Mouse (Mus musculus) lung, postnatal 0 days (tissue): ENCODE results near the gene Rhoa. TPM values are rescaled to one million over a fixed set of nuclear protein-coding genes. Genes with fewer than 3 reads are reported as not detected.
"Not testable (repeated sequence)": the region's sequence is repeated elsewhere in the genome, so short reads cannot be mapped to it uniquely, and the experiment has no call there.

Experiments
- ATAC-seq: fragments of 200-750 bp; cut with Nextera tagmentation; 2 replicates; pipeline ENCODE4 v1.8.0; 2017; ENCODE audit warnings: moderate library complexity
- DNase-seq: peaks from one replicate; pipeline ENCODE4 v3.0.0-alpha.2; 2016; ENCODE audit warnings: low spot score
- H3K27ac ChIP-seq: fragments of 300-500 bp; sonication (generic); 2 replicates; pipeline ENCODE4 v1.5.1; 2014; ENCODE audit warnings: antibody characterized with exemption, mild to moderate bottlenecking, low read length, mixed read lengths
- H3K27me3 ChIP-seq: fragments of 300-500 bp; sonication (generic); replicated peaks from 2 replicates; pipeline ENCODE4 v1.6.1; 2014; ENCODE audit warnings: low read length, mixed read lengths; ENCODE audit not compliant: insufficient read depth
- H3K36me3 ChIP-seq: fragments of 300-500 bp; sonication (generic); 2 replicates; pipeline ENCODE4 v1.6.1; 2014; ENCODE audit warnings: low read length, mixed read lengths; ENCODE audit not compliant: insufficient read depth
- H3K4me1 ChIP-seq: fragments of 300-500 bp; sonication (generic); 2 replicates; pipeline ENCODE4 v1.6.1; 2014; ENCODE audit warnings: antibody characterized with exemption, low read depth, low read length, mixed read lengths; ENCODE audit not compliant: insufficient read depth
- H3K4me2 ChIP-seq: fragments of 300-500 bp; sonication (generic); replicated peaks from 2 replicates; pipeline ENCODE4 v1.6.1; 2014; ENCODE audit warnings: low read depth, mild to moderate bottlenecking, low read length, moderate library complexity, mixed read lengths
- H3K4me3 ChIP-seq: fragments of 300-500 bp; sonication (generic); 2 replicates; pipeline ENCODE4 v1.5.1; 2014; ENCODE audit warnings: low read depth, low read length
- H3K9ac ChIP-seq: fragments of 300-500 bp; sonication (generic); replicated peaks from 2 replicates; pipeline ENCODE4 v1.6.1; 2014; ENCODE audit warnings: low read depth, mild to moderate bottlenecking
- H3K9me3 ChIP-seq: fragments of 300-500 bp; sonication (generic); 2 replicates; pipeline ENCODE4 v1.6.1; 2016; ENCODE audit warnings: low read length, mixed read lengths
- CTCF ChIP-seq: IDR thresholded peaks from 2 replicates; pipeline ENCODE4 v1.5.1; 2016; ENCODE audit warnings: antibody characterized with exemption, mild to moderate bottlenecking
- EP300 ChIP-seq: IDR thresholded peaks from 2 replicates; pipeline ENCODE4 v1.6.1; 2016; ENCODE audit warnings: antibody characterized with exemption, mild to moderate bottlenecking, control low read depth
- WGBS: fragments of 180-500 bp; shearing (Covaris S2); extraction: QIAGEN DNeasy Blood & Tissue Kit; methylation state at CpG from one replicate; pipeline ENCODE4 v1.1.7; 2014; 5-methylcytosine and 5-hydroxymethylcytosine counted together
- polyA plus RNA-seq: library from polyadenylated mRNA; unstranded; fragments of >200 nt; fragmentation: Nextera tagmentation; extraction: Ambion mirVana; gene quantifications from 2 replicates; pipeline ENCODE4 v1.2.1, GENCODE M21; 2015

Gene Rhoa
- polyA plus RNA-seq, 1 experiment from 2014 or later: 582 TPM

DNA sequence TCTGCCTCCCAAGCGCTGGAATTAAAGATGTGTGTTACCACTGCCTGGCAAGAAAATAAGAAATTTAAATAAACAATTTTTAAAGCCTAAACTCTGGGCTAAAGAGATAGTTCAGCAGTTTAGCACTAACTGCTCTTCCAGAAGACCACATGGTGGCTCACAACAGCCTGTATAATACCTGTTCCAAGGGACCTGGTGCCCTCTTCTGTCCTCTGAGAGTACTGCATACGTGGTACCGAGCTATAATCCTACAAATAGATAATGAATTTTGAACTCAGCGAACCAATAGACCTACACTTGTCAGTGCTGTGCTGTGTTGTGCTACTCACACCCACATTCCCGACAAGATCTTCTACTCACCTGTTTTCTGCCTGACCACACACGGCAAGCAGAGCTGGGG lies 21.5 kb upstream of the Rhoa start:
- 11% methylated on average over 6 of the region's 6 CpGs for WGBS
- H3K27me3 ChIP-seq: no peaks in the 10 kb centered on the region
- H3K9me3 ChIP-seq: no peaks in the 10 kb centered on the region
- no peaks in the 10 kb centered on the region for H3K36me3 ChIP-seq
- H3K4me1 ChIP-seq: peaks cover 4% of the 10 kb centered on the region; the same call in 1 of the 2 replicates
- DNase-seq (peak; percentile 87), ATAC-seq (peak; percentile 77)
- H3K4me3 ChIP-seq: no peak overlapping the region
- TF ChIP-seq EP300 (0 out of 2 replicates have a peak, but pooled peaks have one; percentile 21), CTCF (peak; percentile 97)
- H3K4me2 ChIP-seq: no peak overlapping the region
- H3K9ac ChIP-seq: no peak overlapping the region
- no peak overlapping the region for H3K27ac ChIP-seq

DNA sequence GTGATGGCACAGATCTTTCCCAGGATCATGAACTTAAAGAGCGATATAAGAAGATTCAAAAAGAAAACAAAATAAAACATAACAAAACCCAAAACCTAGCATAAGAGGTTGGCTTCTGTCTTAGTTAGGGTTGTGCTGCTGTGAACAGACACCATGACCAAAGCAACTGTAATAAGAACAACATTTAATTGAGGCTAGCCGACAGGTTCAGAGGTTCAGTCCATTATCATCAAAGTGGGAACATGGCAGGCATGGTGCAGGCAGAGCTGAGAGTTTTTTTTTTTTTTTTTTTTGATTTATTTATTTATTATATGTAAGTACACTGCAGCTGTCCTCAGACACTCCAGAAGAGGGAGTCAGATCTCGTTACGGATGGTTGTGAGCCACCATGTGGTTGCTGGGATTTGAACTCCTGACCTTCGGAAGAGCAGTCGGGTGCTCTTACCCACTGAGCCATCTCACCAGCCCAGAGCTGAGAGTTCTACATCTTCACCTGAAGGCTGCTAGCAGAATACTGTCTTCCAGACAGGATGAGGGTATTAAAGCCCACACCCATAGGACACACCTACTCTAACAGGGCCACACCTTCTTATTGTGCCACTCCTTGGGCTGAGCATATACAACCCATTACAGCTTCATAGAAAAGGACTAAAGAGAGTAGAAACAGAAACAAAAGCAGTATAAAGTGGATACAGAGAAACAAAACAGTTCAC lies 18.2 kb upstream of the Rhoa start:
- H3K9ac ChIP-seq, H3K9me3 ChIP-seq, H3K36me3 ChIP-seq, DNase-seq, H3K4me1 ChIP-seq, H3K4me3 ChIP-seq, H3K4me2 ChIP-seq, ATAC-seq, H3K27ac ChIP-seq, H3K27me3 ChIP-seq: not testable (repeated sequence)
- WGBS: 88% methylated on average over 4 of the region's 6 CpGs

DNA sequence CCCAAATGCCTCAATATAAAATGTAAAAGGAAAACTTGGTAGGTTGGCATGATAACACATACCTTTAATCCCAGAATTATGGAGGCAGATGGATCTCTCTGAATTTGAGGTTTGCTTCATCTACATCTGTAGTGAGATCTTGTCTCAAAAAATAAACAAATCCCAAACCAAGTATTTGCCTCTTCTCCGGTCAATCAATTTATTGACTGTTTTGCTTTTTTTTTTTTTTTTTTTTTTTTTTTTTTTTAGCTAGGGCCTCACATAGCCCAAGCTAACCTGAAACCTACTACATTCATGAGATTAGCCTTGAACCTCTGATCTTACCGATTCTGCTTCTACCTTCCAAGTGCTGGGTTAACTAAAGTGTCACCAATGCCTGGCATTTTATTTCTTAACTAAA lies 16.6 kb upstream of the Rhoa start:
- no peaks in the 10 kb centered on the region for H3K36me3 ChIP-seq
- DNase-seq: no peak
- WGBS: 59% methylated on average over 2 of the region's 2 CpGs
- no peak overlapping the region for H3K9ac ChIP-seq
- H3K27me3 ChIP-seq: no peaks in the 10 kb centered on the region
- ATAC-seq: no peak
- no peak overlapping the region for H3K4me3 ChIP-seq
- H3K27ac ChIP-seq: no peak overlapping the region
- H3K9me3 ChIP-seq: no peaks in the 10 kb centered on the region
- H3K4me1 ChIP-seq: peaks cover 8% of the 10 kb centered on the region; the same call in 1 of the 2 replicates
- no peak for TF ChIP-seq CTCF
- no peak for TF ChIP-seq EP300
- no peak overlapping the region for H3K4me2 ChIP-seq

DNA sequence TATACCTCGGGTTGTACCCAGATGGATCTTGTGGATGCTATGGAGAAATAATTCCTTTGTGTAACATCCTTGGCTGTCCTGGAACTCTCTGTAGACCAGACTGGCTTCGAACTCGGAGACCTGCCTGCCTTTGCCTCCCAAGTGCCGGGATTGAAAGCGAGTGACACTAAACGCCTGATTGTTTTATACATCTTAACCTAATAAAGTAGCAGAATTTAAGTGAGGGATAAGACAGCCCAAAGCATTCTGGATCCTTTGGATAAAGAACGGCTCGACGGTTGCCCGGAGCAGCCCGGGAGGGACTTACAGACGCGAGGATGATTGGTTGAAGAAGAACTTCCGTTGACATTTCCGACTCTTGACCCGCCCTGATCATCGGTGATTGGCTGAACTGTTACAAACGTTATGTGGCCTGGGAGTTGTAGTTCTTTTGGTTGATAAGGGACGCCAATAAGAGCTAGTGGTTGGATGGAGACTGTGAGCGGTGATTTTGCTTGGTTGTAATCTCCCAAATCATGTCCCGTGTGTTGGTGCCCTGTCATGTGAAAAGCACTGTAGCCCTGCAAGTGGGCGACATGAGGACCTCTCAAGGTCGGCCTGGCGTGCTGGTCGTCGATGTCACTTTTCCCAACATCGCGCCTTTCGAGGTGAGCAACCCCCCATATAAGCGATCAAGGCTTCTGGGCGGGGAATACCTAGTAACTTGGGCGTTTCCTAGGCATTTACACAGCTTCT lies 15.7 kb upstream of the Rhoa start, which contains the start of gene Nicn1:
TSS of gene Nicn1 (plus strand) at position 414 of the 735 bp plus-strand sequence.
- peaks cover 8% of the 10 kb centered on the region; the same call in 1 of the 2 replicates for H3K4me1 ChIP-seq
- H3K4me2 ChIP-seq: peak within 1 kb of the TSS; percentile 70
- no peak for TF ChIP-seq EP300
- TF ChIP-seq CTCF: no peak; the same call in 1 of the 2 replicates
- H3K9ac ChIP-seq: 0 out of 2 replicates have a peak within 1 kb of the TSS, but pooled peaks have one; percentile 29
- H3K27ac ChIP-seq: peak within 1 kb of the TSS; percentile 49; the same call in 1 of the 2 replicates
- no peaks in the 10 kb centered on the region for H3K36me3 ChIP-seq
- peak; percentile 100 for ATAC-seq
- WGBS: under 1% methylated on average over 32 of the region's 32 CpGs
- DNase-seq: peak; percentile 99
- no peaks in the 10 kb centered on the region for H3K9me3 ChIP-seq
- H3K4me3 ChIP-seq: peak within 1 kb of the TSS; percentile 53
- H3K27me3 ChIP-seq: no peaks in the 10 kb centered on the region

DNA sequence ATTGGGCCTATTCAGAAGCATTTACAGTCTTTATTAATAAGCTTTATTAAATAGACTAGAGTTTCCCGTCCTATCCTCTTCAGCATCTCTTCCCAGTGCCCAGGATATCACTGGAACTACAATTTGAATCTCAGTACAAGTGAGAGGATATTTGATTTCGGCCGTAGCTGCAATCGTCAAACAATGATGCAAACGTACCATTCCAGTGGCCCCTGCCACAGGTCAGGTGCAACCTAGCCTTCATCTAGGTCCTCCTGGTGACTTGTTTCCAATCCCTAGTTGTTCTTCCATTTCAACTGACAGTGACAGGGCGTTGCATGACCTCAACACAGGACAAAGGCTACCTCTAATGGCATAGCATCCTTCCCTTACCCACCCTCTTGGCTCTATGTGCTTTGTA lies 15.2 kb upstream of the Rhoa start:
- H3K4me1 ChIP-seq: peaks cover 8% of the 10 kb centered on the region; the same call in 1 of the 2 replicates
- WGBS: 32% methylated on average over 6 of the region's 6 CpGs
- ATAC-seq (no peak), DNase-seq (no peak)
- H3K9me3 ChIP-seq: no peaks in the 10 kb centered on the region
- peak overlapping the region; percentile 53 for H3K4me3 ChIP-seq
- H3K27ac ChIP-seq: no peak overlapping the region; the same call in 1 of the 2 replicates
- 0 out of 2 replicates have a peak overlapping the region, but pooled peaks have one; percentile 29 for H3K9ac ChIP-seq
- H3K27me3 ChIP-seq: no peaks in the 10 kb centered on the region
- TF ChIP-seq EP300: no peak
- TF ChIP-seq CTCF: no peak
- H3K4me2 ChIP-seq: peak overlapping the region; percentile 70
- no peaks in the 10 kb centered on the region for H3K36me3 ChIP-seq
